Mouse (Mus musculus): Measurements from ENCODE around the gene Xpc. TPM values are rescaled to one million over a fixed set of nuclear protein-coding genes. Genes with fewer than 3 reads are reported as not detected.

The Xpc gene
- polyA plus RNA-seq, 1 experiment, result 17.6 TPM

GRCm38 (mm10) chr6:91525544-91525943, 9.9 kb upstream of the Xpc start:
- DNase-seq (ENCODE audit: low spot score), result no peak

- no peak for DNase-seq (ENCODE audit: low spot score)
These were observed 7.1 kb upstream of the Xpc start for GRCm38 (mm10) chr6:91522816-91523215.

GRCm38 (mm10) chr6:91518454-91519020, 2.8 kb upstream of the Xpc start:
- DNase-seq (ENCODE audit: low spot score), result no peak

GRCm38 (mm10) chr6:91514737-91515362, 838 bp downstream of the Xpc start:
- DNase-seq (ENCODE audit: low spot score), result no peak

GRCm38 (mm10) chr6:91514135-91514534, 1.6 kb downstream of the Xpc start:
- DNase-seq (ENCODE audit: low spot score), result no peak

GRCm38 (mm10) chr6:91510211-91510610, 5.5 kb downstream of the Xpc start:
- no peak for DNase-seq (ENCODE audit: low spot score)

GRCm38 (mm10) chr6:91509326-91509725, 6.4 kb downstream of the Xpc start:
- DNase-seq (ENCODE audit: low spot score), result peak; percentile 66

- DNase-seq (ENCODE audit: low spot score), result no peak
These were observed 7.6 kb downstream of the Xpc start for GRCm38 (mm10) chr6:91508041-91508440.

- DNase-seq (ENCODE audit: low spot score), result no peak
These were observed 9.7 kb downstream of the Xpc start for GRCm38 (mm10) chr6:91506036-91506435.

- no peak for DNase-seq (ENCODE audit: low spot score)
These were observed 12.4 kb downstream of the Xpc start for GRCm38 (mm10) chr6:91503302-91503701.

- DNase-seq (ENCODE audit: low spot score), result no peak
These were observed 21.2 kb downstream of the Xpc start for GRCm38 (mm10) chr6:91494526-91494925.

- DNase-seq (ENCODE audit: low spot score), result no peak
These were observed 22.6 kb downstream of the Xpc start for GRCm38 (mm10) chr6:91493053-91493452.

GRCm38 (mm10) chr6:91491004-91491403, 24.7 kb downstream of the Xpc start:
- no peak for DNase-seq (ENCODE audit: low spot score)

- no peak for DNase-seq (ENCODE audit: low spot score)
These were observed 25.8 kb downstream of the Xpc start for GRCm38 (mm10) chr6:91489872-91490271.

- no peak for DNase-seq (ENCODE audit: low spot score)
These were observed 27.0 kb downstream of the Xpc start for GRCm38 (mm10) chr6:91488496-91489212.

- DNase-seq (ENCODE audit: low spot score), result no peak
These were observed 28.8 kb downstream of the Xpc start for GRCm38 (mm10) chr6:91486736-91487453.

GRCm38 (mm10) chr6:91483371-91483770, 32.3 kb downstream of the Xpc start:
- DNase-seq (ENCODE audit: low spot score), result no peak

- no peak for DNase-seq (ENCODE audit: low spot score)
These were observed 39.1 kb downstream of the Xpc start for GRCm38 (mm10) chr6:91476541-91476940.

GRCm38 (mm10) chr6:91474441-91475190, 41.1 kb downstream of the Xpc start:
- no peak for DNase-seq (ENCODE audit: low spot score)

- no peak for DNase-seq (ENCODE audit: low spot score)
These were observed 41.8 kb downstream of the Xpc start for GRCm38 (mm10) chr6:91473805-91474440.
